Mouse (Mus musculus) bone marrow macrophage, adult 2 months (primary cell): ENCODE results near the gene Cldn7.

Experiments
- CTCF ChIP-seq: IDR thresholded peaks from 2 replicates; pipeline ENCODE4 v1.5.1; 2012; ENCODE audit warnings: low read depth, mild to moderate bottlenecking, low read length, moderate library complexity
- POLR2A ChIP-seq: IDR thresholded peaks from 2 replicates; pipeline ENCODE4 v1.6.1; 2012; ENCODE audit warnings: mild to moderate bottlenecking, low read depth, low read length, borderline replicate concordance

GRCm38 (mm10) chr11:70010033-70010432, 45.5 kb downstream of the Cldn7 start:
- TF ChIP-seq POLR2A (no peak), CTCF (no peak)
